Mouse (Mus musculus): ENCODE results near the gene Fmo3.

Gene Fmo3

GRCm38 (mm10) chr1:162984428-162984827, at the start of gene Fmo3:
TSS of gene Fmo3 (minus strand) at chr1:162984528.
- in situ Hi-C loops (cut with MboI), result no loop called here

GRCm38 (mm10) chr1:163023075-163023474, 38.7 kb upstream of the Fmo3 start:
- in situ Hi-C loops (cut with MboI), result no loop called here

GRCm38 (mm10) chr1:163009220-163009619, 24.9 kb upstream of the Fmo3 start:
- in situ Hi-C loops (cut with MboI), result no loop called here

GRCm38 (mm10) chr1:163003496-163003895, 19.2 kb upstream of the Fmo3 start:
- in situ Hi-C loops (cut with MboI), result no loop called here

- in situ Hi-C loops (cut with MboI), result no loop called here
These were observed 17.0 kb upstream of the Fmo3 start for GRCm38 (mm10) chr1:163001271-163001829.

- in situ Hi-C loops (cut with MboI), result no loop called here
These were observed 3.2 kb upstream of the Fmo3 start for GRCm38 (mm10) chr1:162987546-162987945.

GRCm38 (mm10) chr1:162986777-162987176, 2.4 kb upstream of the Fmo3 start:
- in situ Hi-C loops (cut with MboI), result no loop called here

GRCm38 (mm10) chr1:162986121-162986748, 1.9 kb upstream of the Fmo3 start:
- in situ Hi-C loops (cut with MboI), result no loop called here

GRCm38 (mm10) chr1:162963556-162963955, 20.8 kb downstream of the Fmo3 start:
- in situ Hi-C loops (cut with MboI), result no loop called here

GRCm38 (mm10) chr1:162957422-162957821, 26.9 kb downstream of the Fmo3 start:
- in situ Hi-C loops (cut with MboI), result no loop called here

- in situ Hi-C loops (cut with MboI), result no loop called here
These were observed 31.2 kb downstream of the Fmo3 start for GRCm38 (mm10) chr1:162953079-162953478.

- in situ Hi-C loops (cut with MboI), result no loop called here
These were observed 34.6 kb downstream of the Fmo3 start for GRCm38 (mm10) chr1:162949763-162950162.

GRCm38 (mm10) chr1:162947934-162948333, 36.4 kb downstream of the Fmo3 start:
- in situ Hi-C loops (cut with MboI), result no loop called here

- in situ Hi-C loops (cut with MboI), result no loop called here
These were observed 37.3 kb downstream of the Fmo3 start for GRCm38 (mm10) chr1:162946837-162947558.

- in situ Hi-C loops (cut with MboI), result no loop called here
These were observed 40.6 kb downstream of the Fmo3 start for GRCm38 (mm10) chr1:162943700-162944099.

- in situ Hi-C loops (cut with MboI), result no loop called here
These were observed 45.5 kb downstream of the Fmo3 start for GRCm38 (mm10) chr1:162938696-162939351.

GRCm38 (mm10) chr1:162937970-162938695, 46.2 kb downstream of the Fmo3 start:
- in situ Hi-C loops (cut with MboI), result no loop called here

- in situ Hi-C loops (cut with MboI), result no loop called here
These were observed 46.9 kb downstream of the Fmo3 start, which contains the start of gene Fmo6 for GRCm38 (mm10) chr1:162937415-162937814. TSS of gene Fmo6 (minus strand) at chr1:162937515.

- in situ Hi-C loops (cut with MboI), result no loop called here
These were observed 49.8 kb downstream of the Fmo3 start for GRCm38 (mm10) chr1:162934374-162935012.

GRCm38 (mm10) chr1:162932386-162932785, 51.9 kb downstream of the Fmo3 start:
- in situ Hi-C loops (cut with MboI), result no loop called here

- in situ Hi-C loops (cut with MboI), result no loop called here
These were observed 52.4 kb downstream of the Fmo3 start for GRCm38 (mm10) chr1:162931880-162932279.

Measured in mature B cell (primary cell).